Comparison of ENCODE assay signal across 25 mouse cellular contexts in genomic region chr7:144821901-144822300, GRCm38 (mm10). TPM values are rescaled to one million over a fixed set of nuclear protein-coding genes. Genes with fewer than 3 reads are reported as not detected.
"Had no signal": no experiment of that assay in that cellular context is flagged by ENCODE, and none has a peak within 500 bp of the region (broad histone marks: within the 10 kb centered on the region; RNA-seq: fewer than 3 reads in every experiment).

No protein-coding gene starts in this region.

- H3K9ac ChIP-seq: lung, embryonic 14.5 days; midbrain, embryonic 13.5 days; neural tube, embryonic 13.5 days; neural tube, embryonic 15.5 days had no signal

- H3K27me3 ChIP-seq: neural tube, embryonic 13.5 days; neural tube, embryonic 15.5 days had no signal

- H3K27ac ChIP-seq: midbrain, embryonic 13.5 days; neural tube, embryonic 13.5 days; neural tube, embryonic 15.5 days had no signal

- H3K4me1 ChIP-seq: neural tube, embryonic 15.5 days had no signal

- ATAC-seq: midbrain, embryonic 13.5 days; midbrain, embryonic 16.5 days had no signal

- H3K4me3 ChIP-seq: midbrain, embryonic 13.5 days; myocyte; neural tube, embryonic 13.5 days; neural tube, embryonic 15.5 days had no signal

- H3K36me3 ChIP-seq: midbrain, embryonic 13.5 days; neural tube, embryonic 13.5 days; neural tube, embryonic 15.5 days had no signal

- H3K4me2 ChIP-seq: lung, embryonic 14.5 days; midbrain, embryonic 11.5 days; midbrain, embryonic 13.5 days; neural tube, embryonic 13.5 days; neural tube, embryonic 15.5 days had no signal

- DNase-seq: lung, adult 18-20 months; lung, embryonic 14.5 days; lung, postnatal 10 days; lung, postnatal 4 days; retina, postnatal 1 day; right cerebral cortex, adult 18-20 months; right cerebral cortex, postnatal 25 days; right cerebral cortex, postnatal 4 days; spleen, adult 18-20 months; thymus, adult 2 months; thymus, postnatal 25 days; thymus, postnatal 4 days had no signal

RNA-seq across cellular contexts. Expression of gene Fgf3, which starts 16.0 kb away (rescaled TPM):
- polyA plus RNA-seq: lung, embryonic 14.5 days; lung, embryonic 16.5 days; myocyte; stomach, embryonic 14.5 days; stomach, embryonic 16.5 days had no signal

RNA-seq across cellular contexts. Expression of gene Fgf4, which starts 25.3 kb away (rescaled TPM):
- total RNA-seq: megakaryocyte, adult 5-6 weeks; megakaryocyte-erythroid progenitor cell, adult 5-6 weeks had no signal
- polyA plus RNA-seq: liver, embryonic 16.5 days; lung, embryonic 14.5 days; lung, embryonic 16.5 days; midbrain, embryonic 11.5 days; midbrain, embryonic 13.5 days; midbrain, embryonic 16.5 days; myocyte; neural tube, embryonic 13.5 days; neural tube, embryonic 15.5 days; small intestine, adult 2 months; stomach, embryonic 14.5 days had no signal
